Comparison of ENCODE assay signal across 8 mouse cellular contexts in genomic region chr2:103600165-103600891, GRCm38 (mm10). TPM values are rescaled to one million over a fixed set of nuclear protein-coding genes. Genes with fewer than 3 reads are reported as not detected.
DNase-seq lines count a peak whose midpoint lies in the region; ATAC-seq and TF ChIP-seq lines count a peak whose summit lies in the region.

No protein-coding gene starts in this region.

- TF ChIP-seq RAD21 in MEL (IDR thresholded peaks at IDR 0.05; ENCODE audit: low read depth, low read length) = no peak

- WGBS in hindbrain, embryonic 15.5 days = 37% methylated on average over 8 of the region's 8 CpGs

- H3K4me2 ChIP-seq in hindbrain, embryonic 15.5 days = no peak overlapping the region

- no peak overlapping the region for H3K4me3 ChIP-seq in MEL (ENCODE audit: control insufficient read depth in 1 of 2, insufficient read depth in 1 of 2, low read depth in 2 of 2, low read length in 2 of 2)
- no peak overlapping the region for H3K4me3 ChIP-seq in hindbrain, embryonic 15.5 days

- TF ChIP-seq CTCF in MEL (IDR thresholded peaks at IDR 0.05 in 2 of 3, conservative IDR thresholded peaks at IDR 0.05 in 1 of 3; ENCODE audit: control insufficient read depth in 1 of 3, insufficient read depth in 1 of 3, low read depth in 2 of 3, low read length in 3 of 3, poor library complexity in 1 of 3, severe bottlenecking in 1 of 3) = no peak

- peak; percentile 48; the same call in 1 of the 2 replicates for ATAC-seq in hindbrain, embryonic 15.5 days (ENCODE audit: low FRiP score, low read depth)

- no peaks in the 10 kb centered on the region for H3K79me2 ChIP-seq in MEL (ENCODE audit: control insufficient read depth, insufficient read depth, low read length, poor library complexity)

- no peak overlapping the region for H3K27ac ChIP-seq in MEL (ENCODE audit: control insufficient read depth, low read depth, low read length)
- H3K27ac ChIP-seq in hindbrain, embryonic 15.5 days (replicated peaks) = peak overlapping the region; percentile 38

- TF ChIP-seq EP300 in MEL (IDR thresholded peaks at IDR 0.05; ENCODE audit: low read depth in 1 of 2, low read length in 2 of 2) = 0 out of 4 replicates have a peak, but pooled peaks of 1 of the 2 experiments have one; percentile 3

- no peak for TF ChIP-seq POLR2A in MEL (IDR thresholded peaks at IDR 0.05; ENCODE audit: control insufficient read depth in 1 of 2, insufficient read depth in 1 of 2, low read depth in 1 of 2, low read length in 2 of 2, poor library complexity in 1 of 2)

- H3K27me3 ChIP-seq in MEL (ENCODE audit: control insufficient read depth in 1 of 2, insufficient read depth in 2 of 2, low read length in 2 of 2) = peaks cover 0 to 2% of the 10 kb centered on the region in 2 experiments; a peak in 1 of 4 replicates
- no peaks in the 10 kb centered on the region for H3K27me3 ChIP-seq in hindbrain, embryonic 15.5 days

- no peaks in the 10 kb centered on the region for H3K9me3 ChIP-seq in MEL (replicated peaks; ENCODE audit: insufficient read depth, low read length)
- no peaks in the 10 kb centered on the region for H3K9me3 ChIP-seq in hindbrain, embryonic 15.5 days

- H3K4me1 ChIP-seq in MEL (ENCODE audit: control insufficient read depth in 1 of 2, insufficient read depth in 2 of 2, low read length in 2 of 2) = peaks cover 0 to 6% of the 10 kb centered on the region in 2 experiments; a peak in 1 of 4 replicates
- peaks cover 15% of the 10 kb centered on the region for H3K4me1 ChIP-seq in hindbrain, embryonic 15.5 days (replicated peaks)

- peaks cover 0 to 3% of the 10 kb centered on the region in 2 experiments; a peak in 1 of 4 replicates for H3K36me3 ChIP-seq in MEL (ENCODE audit: control insufficient read depth in 1 of 2, insufficient read depth in 2 of 2, low read length in 2 of 2)
- no peaks in the 10 kb centered on the region for H3K36me3 ChIP-seq in hindbrain, embryonic 15.5 days

- DNase-seq in MEL (ENCODE audit: low read depth, low spot score) = peak; percentile 48
- peak; percentile 41 for DNase-seq in adrenal gland, postnatal 10 days
- peak; percentile 26 to 33 for DNase-seq in frontal cortex, postnatal 14 days (ENCODE audit: low spot score in 2 of 2)
- peak; percentile 42 to 57 for DNase-seq in layer of hippocampus, postnatal 14 days (ENCODE audit: low spot score in 2 of 2)
- peak; percentile 51 for DNase-seq in mesoderm, embryonic 11.5 days (ENCODE audit: low read depth, low spot score)
- no peak for DNase-seq in urinary bladder, adult 2 months (ENCODE audit: low spot score)
- DNase-seq in natural killer cell, adult 2 months (ENCODE audit: low spot score in 2 of 2) = no peak

- H3K9ac ChIP-seq in MEL (ENCODE audit: control insufficient read depth, low read depth, low read length, poor library complexity, severe bottlenecking) = no peak overlapping the region
- H3K9ac ChIP-seq in hindbrain, embryonic 15.5 days = no peak overlapping the region

TF ChIP-seq in MEL, 35 proteins besides CTCF, POLR2A, EP300 and RAD21:
- TF ChIP-seq SIN3A (IDR thresholded peaks at IDR 0.05; ENCODE audit: low read length) (no peak), MAX (IDR thresholded peaks at IDR 0.05; ENCODE audit: low read length) (0 out of 2 replicates have a peak, but pooled peaks have one; percentile 8)

RNA-seq across cellular contexts. Expression of gene Abtb2, which starts 34.2 kb away (rescaled TPM):
- 0.10 and 0.12 TPM in 2 replicates for total RNA-seq in MEL (2012; rRNA removed)
- under 1 TPM in 1 of 2 experiments, not detected in 1; 0.13 TPM for polyA plus RNA-seq in MEL (2012; ENCODE audit: insufficient read depth in 1 of 2, insufficient read length in 2 of 2, low read depth in 1 of 2, low replicate concordance in 2 of 2, missing spikeins in 1 of 2)
- total RNA-seq in adrenal gland, postnatal 10 days (2021) = 10 to 100 TPM; 10.7 to 12.3 TPM
- polyA plus RNA-seq in hindbrain, embryonic 15.5 days (2015; fragmentation: Nextera tagmentation; extraction: Ambion mirVana) = 12.5 and 13.2 TPM in 2 replicates
- total RNA-seq in layer of hippocampus, postnatal 14 days (2021) = 10 to 100 TPM; 16.3 to 18.5 TPM
- 4.2 and 4.3 TPM in 2 replicates for polyA plus RNA-seq in urinary bladder, adult 2 months (2012; rRNA removed)

Comparison
In these comparisons a context has a peak if more than half of its experiments do, and no peak if none do; other contexts are left out.
1. DNase-seq: peak in MEL (single experiment), adrenal gland, postnatal 10 days (single experiment), frontal cortex, postnatal 14 days (2 of 2), layer of hippocampus, postnatal 14 days (2 of 2) and mesoderm, embryonic 11.5 days (single experiment); none in urinary bladder, adult 2 months (single experiment) and natural killer cell, adult 2 months (0 of 2).
2. RNA of gene Abtb2, which starts 34.2 kb away (total RNA-seq): 16.3 to 18.5 TPM in layer of hippocampus, postnatal 14 days and 10.7 to 12.3 TPM in adrenal gland, postnatal 10 days; 0.10 to 0.12 TPM in MEL; every median in the first group is over 10 times any median in the second.